In the genomic region with DNA sequence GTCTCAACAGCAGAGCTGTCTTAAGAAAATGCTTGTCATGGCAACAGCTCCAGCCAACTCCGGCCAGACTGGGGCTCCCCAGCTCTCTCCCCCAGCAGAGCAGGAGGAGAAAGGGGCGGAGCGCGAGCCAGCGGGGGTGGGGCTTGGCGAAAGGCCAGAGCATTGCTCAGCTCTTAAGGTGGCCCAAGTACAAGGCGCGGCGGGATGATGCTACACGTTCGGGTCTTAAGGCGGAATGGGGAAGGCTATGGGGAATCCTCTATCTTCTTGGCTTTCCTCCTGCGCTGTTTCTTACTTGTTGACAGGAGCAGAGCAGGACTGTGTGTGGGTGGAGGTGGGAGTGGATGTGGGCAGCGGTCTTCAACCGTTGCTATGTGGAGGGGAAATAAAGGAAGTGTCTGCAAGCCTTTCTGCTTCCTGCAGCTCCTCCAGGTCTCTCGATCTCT, we compare ENCODE assay signal across 7 mouse cellular contexts. TPM values are rescaled to one million over a fixed set of nuclear protein-coding genes. Genes with fewer than 3 reads are reported as not detected.
DNase-seq lines count a peak whose midpoint lies in the region; ATAC-seq lines count a peak whose summit lies in the region.

Gene Atp2b4, minus strand, starts transcription at position 94 of the 446 bp plus-strand sequence.

- H3K9me3 ChIP-seq in embryonic facial prominence, embryonic 11.5 days (replicated peaks; ENCODE audit: control insufficient read depth, low read length) = no peaks in the 10 kb centered on the region
- H3K9me3 ChIP-seq in limb, embryonic 10.5 days (replicated peaks) = no peaks in the 10 kb centered on the region
- no peaks in the 10 kb centered on the region for H3K9me3 ChIP-seq in midbrain, embryonic 13.5 days

- 0 out of 2 replicates have a peak, but pooled peaks cover 2% of the 10 kb centered on the region for H3K27me3 ChIP-seq in embryonic facial prominence, embryonic 11.5 days (ENCODE audit: control insufficient read depth, insufficient read depth, low read length)
- H3K27me3 ChIP-seq in limb, embryonic 10.5 days (ENCODE audit: low read depth, poor library complexity, severe bottlenecking) = peaks cover 59% of the 10 kb centered on the region
- peaks cover 20% of the 10 kb centered on the region for H3K27me3 ChIP-seq in midbrain, embryonic 13.5 days

- under 1% methylated on average over 16 of the region's 16 CpGs for WGBS in embryonic facial prominence, embryonic 11.5 days
- under 1% methylated on average over 16 of the region's 16 CpGs for WGBS in limb, embryonic 10.5 days
- under 1% methylated on average over 16 of the region's 16 CpGs for WGBS in midbrain, embryonic 13.5 days

- peak within 1 kb of the TSS; percentile 52 for H3K9ac ChIP-seq in embryonic facial prominence, embryonic 11.5 days (replicated peaks; ENCODE audit: low read length)
- peak within 1 kb of the TSS; percentile 62 for H3K9ac ChIP-seq in midbrain, embryonic 13.5 days (replicated peaks)

- DNase-seq in adrenal gland, postnatal 14 days = peak; percentile 98
- DNase-seq in embryonic facial prominence, embryonic 11.5 days (ENCODE audit: low spot score) = peak; percentile 94
- DNase-seq in kidney, adult 11 months = peak; percentile 94
- DNase-seq in limb, embryonic 10.5 days (ENCODE audit: low spot score) = peak; percentile 86
- peak; percentile 97 for DNase-seq in spleen, adult 12 weeks (ENCODE audit: low spot score)

- no peaks in the 10 kb centered on the region for H3K36me3 ChIP-seq in embryonic facial prominence, embryonic 11.5 days (replicated peaks; ENCODE audit: control insufficient read depth, insufficient read depth, low read depth, low read length)
- H3K36me3 ChIP-seq in limb, embryonic 10.5 days = no peaks in the 10 kb centered on the region
- no peaks in the 10 kb centered on the region for H3K36me3 ChIP-seq in midbrain, embryonic 13.5 days

- no peaks in the 10 kb centered on the region; the same call in 1 of the 2 replicates for H3K4me1 ChIP-seq in embryonic facial prominence, embryonic 11.5 days (ENCODE audit: control insufficient read depth, insufficient read depth, low read length)
- peaks cover 45% of the 10 kb centered on the region for H3K4me1 ChIP-seq in limb, embryonic 10.5 days
- peaks cover 41% of the 10 kb centered on the region for H3K4me1 ChIP-seq in midbrain, embryonic 13.5 days (replicated peaks)

- ATAC-seq in embryonic facial prominence, embryonic 11.5 days (replicated peaks; ENCODE audit: insufficient number of reproducible peaks, low FRiP score, low TSS enrichment, low read depth) = peak; percentile 85
- peak; percentile 84 for ATAC-seq in granulocyte monocyte progenitor cell, adult 5-6 weeks (replicated peaks; ENCODE audit: poor library complexity, severe bottlenecking)
- ATAC-seq in midbrain, embryonic 13.5 days = peak; percentile 90

- peak within 1 kb of the TSS; percentile 51 for H3K4me3 ChIP-seq in embryonic facial prominence, embryonic 11.5 days (ENCODE audit: low read depth, low read length)
- H3K4me3 ChIP-seq in limb, embryonic 10.5 days = peak within 1 kb of the TSS; percentile 61
- H3K4me3 ChIP-seq in midbrain, embryonic 13.5 days (replicated peaks) = peak within 1 kb of the TSS; percentile 53

- H3K4me2 ChIP-seq in embryonic facial prominence, embryonic 11.5 days (ENCODE audit: low read depth, low read length) = peak within 1 kb of the TSS; percentile 87
- H3K4me2 ChIP-seq in midbrain, embryonic 13.5 days (replicated peaks) = peak within 1 kb of the TSS; percentile 90

- H3K27ac ChIP-seq in embryonic facial prominence, embryonic 11.5 days (replicated peaks; ENCODE audit: low read depth, low read length) = no peak within 1 kb of the TSS
- peak within 1 kb of the TSS; percentile 53 for H3K27ac ChIP-seq in limb, embryonic 10.5 days
- no peak within 1 kb of the TSS for H3K27ac ChIP-seq in midbrain, embryonic 13.5 days

RNA-seq across cellular contexts. Expression of gene Atp2b4, which starts in this region (rescaled TPM):
- 36.6 and 36.7 TPM in 2 replicates for total RNA-seq in adrenal gland, postnatal 14 days (2021)
- polyA plus RNA-seq in embryonic facial prominence, embryonic 11.5 days (2014; fragmentation: Nextera tagmentation; extraction: Ambion mirVana) = 9.6 and 9.9 TPM in 2 replicates
- 44.2 and 58.3 TPM in 2 replicates for total RNA-seq in granulocyte monocyte progenitor cell, adult 5-6 weeks (2014; fragmentation: Nextera tagmentation)
- total RNA-seq in granulocyte monocyte progenitor cell, adult 5-6 weeks (2017) = 27.1 and 32.1 TPM in 2 replicates
- 2.5 and 3.5 TPM in 2 replicates for polyA plus RNA-seq in limb, embryonic 10.5 days (2016; fragmentation: Nextera tagmentation; extraction: Ambion mirVana)
- 7.8 and 8.2 TPM in 2 replicates for polyA plus RNA-seq in midbrain, embryonic 13.5 days (2015; fragmentation: Nextera tagmentation; extraction: Ambion mirVana)
